Mouse (Mus musculus) layer of hippocampus, postnatal 10 days (tissue): ENCODE results near the gene Tomm22. TPM values are rescaled to one million over a fixed set of nuclear protein-coding genes. Genes with fewer than 3 reads are reported as not detected.
"Not testable (repeated sequence)": the region's sequence is repeated elsewhere in the genome, so short reads cannot be mapped to it uniquely, and the experiment has no call there.

Experiments
- DNase-seq, 2 experiments: peaks; one replicate each; pipeline ENCODE4 v3.0.0; 2021; ENCODE audit warnings: low spot score in 2 of 2
- long read RNA-seq: library from polyadenylated mRNA; stranded (forward); transcript quantifications from one replicate; pipeline ENCODE4 v2.0.0, GENCODE M21; 2023
- total RNA-seq, 2 experiments: library from RNA; stranded (reverse); gene quantifications; 2 replicates each; pipeline ENCODE4 v1.2.3; 2021

Gene Tomm22
- 100 to 1,000 TPM in 1 of 2 experiments, 10 to 100 TPM in 1; 99.9 to 107 TPM for total RNA-seq
- long read RNA-seq, transcript Tomm22-201 (4 exons, 1,569 nt) = major isoform, 103 of 119 reads
- long read RNA-seq, partial matches to known transcripts = 1 of 119 reads
- long read RNA-seq, other reads (novel, unspliced or antisense) = 9 of 119 reads

DNA sequence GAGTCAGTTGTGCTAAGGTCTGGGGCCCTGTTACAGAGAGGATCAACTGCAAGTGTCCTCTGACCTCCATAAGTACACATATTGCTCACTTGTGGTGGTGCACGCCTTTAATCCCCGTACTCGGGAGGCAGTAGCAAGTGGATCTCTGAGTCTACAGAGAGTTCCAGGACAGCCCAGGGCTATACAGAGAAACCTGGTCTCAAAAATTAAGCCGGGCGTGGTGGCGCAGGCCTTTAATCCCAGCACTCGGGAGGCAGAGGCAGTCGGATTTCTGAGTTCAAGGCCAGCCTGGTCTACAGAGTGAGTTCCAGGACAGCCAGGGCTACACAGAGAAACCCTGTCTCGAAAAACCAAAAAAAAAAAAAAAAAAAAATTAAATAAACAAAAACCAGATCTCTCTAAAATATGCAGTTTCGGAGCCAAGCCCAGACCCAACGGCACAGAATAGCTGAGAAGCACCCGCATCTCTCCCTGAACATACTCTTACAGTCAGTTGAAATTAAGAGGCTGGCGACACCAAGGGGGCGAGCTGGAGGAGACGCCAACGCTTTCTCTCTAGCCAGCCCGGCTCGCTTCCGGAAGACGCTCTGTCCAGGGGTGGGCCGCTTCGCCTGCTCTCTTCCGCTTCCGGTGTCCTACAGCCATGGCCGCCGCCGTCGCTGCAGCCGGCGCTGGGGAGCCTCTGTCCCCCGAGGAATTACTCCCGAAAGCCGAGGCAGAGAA is at the start of gene Tomm22:
TSS of gene Tomm22 (plus strand) at position 613 of the 723 bp plus-strand sequence.
- DNase-seq = peak; percentile 88 to 89

DNA sequence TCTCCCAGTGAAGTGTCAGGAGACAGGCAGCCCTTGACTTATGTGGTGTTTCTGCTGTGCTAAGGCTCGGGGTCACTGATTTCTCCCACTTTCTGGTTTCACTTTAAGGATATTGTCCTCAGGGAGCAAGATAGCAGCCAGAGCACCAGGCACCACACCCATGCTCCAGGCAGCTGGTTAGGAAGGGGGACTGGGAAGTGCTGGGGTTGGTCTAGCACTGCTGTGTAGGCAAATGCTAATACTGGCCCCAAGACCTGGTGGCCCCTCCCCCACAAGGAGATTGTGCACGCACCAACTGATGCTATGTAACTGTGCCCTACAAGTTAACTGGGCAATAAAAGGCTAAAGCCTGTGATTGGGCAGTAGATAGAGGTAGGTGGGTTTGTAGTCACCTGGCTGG is 40.2 kb upstream of the Tomm22 start:
- no peak for DNase-seq

DNA sequence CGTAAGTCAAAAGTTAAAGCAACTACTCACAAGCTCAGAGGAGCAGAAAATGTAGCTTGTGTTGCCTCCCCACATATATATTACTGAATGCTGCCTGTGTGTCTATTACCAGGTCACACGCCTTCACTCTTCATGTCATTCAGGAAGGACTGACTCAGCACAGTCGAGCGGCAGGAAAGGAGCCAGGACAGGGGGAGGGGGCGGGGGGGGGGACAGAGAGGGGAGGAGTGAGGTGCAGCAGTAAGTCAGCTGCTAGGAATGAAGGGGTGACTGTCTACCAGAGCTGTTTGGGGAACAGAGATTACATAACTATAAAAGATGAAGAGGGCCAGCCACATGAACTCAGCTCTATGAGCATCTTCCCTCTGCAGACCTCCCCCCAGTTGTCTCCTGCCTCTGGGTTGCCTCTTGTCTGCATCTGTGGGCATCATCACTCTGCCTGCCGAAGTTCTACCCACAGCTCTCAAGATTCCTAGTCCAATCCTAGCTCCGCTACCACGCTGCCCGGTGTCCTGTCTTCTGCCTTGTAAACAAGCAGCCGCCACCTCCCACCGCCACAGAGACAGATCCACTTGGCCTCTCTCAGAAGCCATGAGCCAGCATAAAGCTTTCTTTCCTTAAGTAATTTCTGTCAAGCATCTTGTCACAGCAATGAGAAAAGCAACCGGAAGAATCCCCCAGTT is 29.4 kb upstream of the Tomm22 start:
- DNase-seq = no peak

DNA sequence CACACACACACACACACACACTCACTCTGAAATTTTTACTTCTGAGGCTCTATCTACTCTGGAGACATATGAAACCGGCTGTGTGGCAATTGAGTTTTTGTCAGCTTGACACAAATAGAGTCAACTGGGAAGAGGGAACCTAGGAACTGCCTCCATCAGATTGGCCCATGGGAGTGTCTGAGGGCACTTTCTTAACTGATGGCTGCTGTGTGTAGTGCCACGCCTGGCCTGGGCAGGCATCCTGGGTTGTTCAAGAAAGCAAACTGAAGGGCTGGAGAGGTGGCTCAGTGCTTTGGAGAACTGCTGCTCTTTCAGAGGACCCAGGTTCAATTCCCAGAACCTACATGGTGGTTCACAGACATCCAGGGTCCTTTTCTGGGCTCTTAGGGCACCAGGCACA is 25.2 kb upstream of the Tomm22 start:
- DNase-seq = no peak

DNA sequence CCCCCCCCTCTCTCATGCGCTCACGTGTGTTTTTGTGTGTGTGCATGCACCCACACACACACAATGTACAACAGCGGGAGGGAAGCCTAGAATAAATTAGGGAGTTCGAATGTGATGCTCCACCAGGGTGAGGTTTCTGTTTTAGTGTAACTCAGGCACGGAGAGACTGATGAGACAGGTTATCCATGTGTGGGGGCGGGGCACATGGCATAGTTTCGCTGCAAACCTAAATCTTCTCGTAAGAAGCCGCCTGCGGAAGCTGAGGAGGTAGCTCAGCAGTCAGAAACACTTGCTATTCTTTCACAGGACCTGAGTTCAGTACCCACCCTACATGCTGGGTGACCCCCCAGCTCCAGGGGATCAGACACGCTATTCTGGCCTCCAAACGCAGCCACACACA is 22.5 kb upstream of the Tomm22 start:
- no peak for DNase-seq

DNA sequence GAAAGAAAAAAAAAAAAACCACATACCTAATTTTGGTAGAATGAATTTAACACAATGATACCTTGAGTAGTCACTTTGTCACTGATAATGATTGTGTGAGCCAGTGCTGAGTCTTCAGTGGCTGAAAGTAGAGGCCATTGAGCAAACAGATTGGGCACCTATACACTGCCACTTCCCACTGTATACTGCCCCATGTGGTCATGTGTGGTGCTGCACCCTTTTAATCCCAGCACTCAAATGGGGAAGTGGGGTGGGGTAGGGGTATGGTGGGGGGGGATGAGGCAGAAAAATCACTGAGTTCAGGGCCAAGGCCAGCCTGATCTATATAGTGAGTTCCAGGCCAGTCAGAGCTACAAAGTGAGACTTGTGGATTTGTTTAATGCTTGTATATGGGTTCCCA is 20.1 kb upstream of the Tomm22 start:
- peak; percentile 56 to 59 for DNase-seq

DNA sequence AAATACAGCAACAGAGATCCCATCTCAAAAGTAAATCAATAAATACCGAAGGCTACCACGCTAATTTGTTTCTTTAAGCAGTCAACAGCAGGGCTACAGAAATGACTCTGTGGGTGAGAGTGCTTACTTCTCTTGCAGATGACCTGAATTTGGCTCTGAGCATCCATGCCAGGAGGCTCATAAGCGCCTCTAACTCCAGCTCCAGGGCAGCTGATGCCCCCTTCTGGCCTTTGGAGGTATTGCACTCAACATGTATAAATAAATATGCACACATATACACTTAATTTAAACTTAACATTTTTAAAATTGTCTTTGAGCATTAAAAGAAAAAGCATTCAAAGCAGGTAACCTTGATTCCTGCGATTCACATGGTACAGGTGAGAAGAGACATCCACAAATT is 19.2 kb upstream of the Tomm22 start:
- DNase-seq = no peak

DNA sequence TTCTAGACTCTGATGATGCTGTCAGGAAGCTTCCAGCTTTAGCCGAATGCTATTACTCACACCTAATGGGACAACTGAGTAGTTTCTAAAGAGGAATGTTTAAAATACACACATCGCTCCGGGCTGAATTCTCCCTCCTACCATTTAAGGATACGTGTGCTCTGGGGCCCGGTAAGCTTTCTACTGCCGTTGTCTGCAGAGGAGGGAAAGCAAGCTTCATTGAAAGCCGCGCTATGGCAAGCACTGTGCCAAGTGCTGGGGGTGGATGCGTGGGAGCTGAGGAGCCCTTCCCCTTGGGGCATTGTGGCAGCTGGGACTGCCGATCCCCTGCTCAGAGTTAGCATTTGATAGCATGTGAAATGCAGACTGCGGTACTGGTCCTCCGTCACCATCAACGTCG is 14.2 kb upstream of the Tomm22 start:
- DNase-seq = no peak

DNA sequence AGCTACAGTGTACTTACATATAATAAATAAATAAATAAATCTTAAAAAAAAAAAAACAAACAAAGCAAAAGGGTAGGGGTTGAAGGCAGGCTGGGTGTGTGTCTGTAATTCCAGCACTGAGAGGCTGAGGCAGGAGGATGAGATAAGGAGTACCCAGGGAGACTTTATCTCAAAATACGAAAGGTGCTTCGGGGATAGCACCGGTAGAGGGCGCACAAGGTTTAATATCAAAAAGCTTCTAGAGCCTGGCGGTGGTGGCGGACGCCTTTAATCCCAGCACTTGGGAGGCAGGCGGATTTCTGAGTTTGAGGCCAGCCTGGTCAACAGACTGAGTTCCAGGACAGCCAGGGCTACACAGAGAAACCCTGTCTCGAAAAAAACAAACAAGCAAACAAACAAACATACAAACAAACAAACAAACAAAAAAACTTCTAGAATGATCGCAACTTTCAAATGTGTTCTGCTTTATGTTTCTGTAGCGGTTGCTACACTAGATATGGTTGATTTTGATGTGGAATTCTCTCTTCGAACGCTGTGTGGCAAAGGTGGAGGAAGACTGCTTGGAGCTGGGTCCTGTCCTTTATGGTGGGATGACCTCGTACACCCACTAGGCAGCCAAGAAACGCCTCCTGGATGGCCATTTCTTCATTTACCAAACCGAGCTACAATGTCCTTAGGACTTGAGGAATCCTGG is 12.7 kb upstream of the Tomm22 start:
- DNase-seq = peak; percentile 89 to 90

DNA sequence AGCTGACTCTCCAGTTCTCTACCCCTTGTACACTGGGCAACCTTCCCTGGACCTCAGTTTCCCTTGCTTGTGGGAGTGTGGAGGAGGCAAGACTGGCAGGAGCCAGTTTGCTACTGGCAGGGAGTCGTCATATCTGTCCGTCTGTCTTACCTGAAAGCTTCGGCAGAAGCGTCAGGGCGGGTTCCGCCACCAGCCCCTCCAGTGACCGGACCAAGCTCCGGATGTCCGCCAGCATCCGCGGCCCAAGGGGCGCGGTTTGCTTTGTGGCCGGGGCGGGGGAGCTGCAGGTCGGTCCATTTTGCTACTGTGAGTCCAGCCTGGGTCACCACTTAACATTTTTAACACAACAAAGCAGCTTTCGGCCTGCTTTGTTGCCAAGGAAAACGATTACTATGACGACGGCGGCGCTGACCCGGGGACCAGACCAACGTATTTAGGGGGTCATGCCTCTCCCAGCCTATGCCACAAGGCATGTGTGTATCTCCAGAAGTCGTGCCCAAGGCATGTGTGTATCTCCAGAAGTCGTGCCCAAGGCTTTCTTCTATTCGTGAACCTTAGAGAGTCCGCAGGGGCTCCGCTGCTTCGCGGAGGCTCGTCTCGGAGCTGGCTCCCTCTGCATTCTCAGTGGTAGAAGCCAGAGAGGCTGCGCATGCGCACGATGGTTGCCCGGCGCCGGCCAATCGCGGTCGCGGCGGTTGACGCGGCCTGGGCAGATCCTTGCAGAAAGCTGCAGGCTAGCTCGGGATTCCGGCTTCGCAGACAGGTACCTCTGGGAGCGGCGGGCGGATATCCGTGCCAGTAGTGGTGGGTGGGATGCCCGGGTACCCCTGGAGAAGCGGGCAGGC is 11.9 kb upstream of the Tomm22 start, which contains the start of the genes Fam227a and Cby1:
TSS of gene Fam227a (minus strand) at position 426 of the 845 bp plus-strand sequence.
TSS of gene Cby1 (plus strand) at position 669 of the 845 bp plus-strand sequence.
- peak; percentile 98 for DNase-seq

DNA sequence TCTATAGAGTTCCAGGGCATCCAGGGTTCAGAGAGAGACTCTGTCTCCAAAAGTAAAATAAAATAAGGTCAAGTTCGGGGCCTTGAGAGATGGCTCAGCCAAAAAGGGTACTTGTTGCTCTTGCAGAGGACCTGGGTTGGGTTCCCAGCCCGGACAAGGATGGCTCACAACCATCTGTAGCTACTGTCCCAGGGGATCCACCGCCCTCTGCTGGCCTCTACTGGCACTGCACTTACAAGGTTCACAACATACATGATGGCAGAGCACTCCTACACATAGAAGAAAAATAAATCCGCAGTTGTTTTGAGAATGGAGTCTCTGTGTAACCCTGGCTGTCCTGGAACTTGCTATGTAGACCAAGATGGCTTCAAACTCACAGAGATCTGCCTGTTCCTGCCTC is 8.8 kb upstream of the Tomm22 start:
- DNase-seq = peak in 1 of 2 experiments; percentile 46

DNA sequence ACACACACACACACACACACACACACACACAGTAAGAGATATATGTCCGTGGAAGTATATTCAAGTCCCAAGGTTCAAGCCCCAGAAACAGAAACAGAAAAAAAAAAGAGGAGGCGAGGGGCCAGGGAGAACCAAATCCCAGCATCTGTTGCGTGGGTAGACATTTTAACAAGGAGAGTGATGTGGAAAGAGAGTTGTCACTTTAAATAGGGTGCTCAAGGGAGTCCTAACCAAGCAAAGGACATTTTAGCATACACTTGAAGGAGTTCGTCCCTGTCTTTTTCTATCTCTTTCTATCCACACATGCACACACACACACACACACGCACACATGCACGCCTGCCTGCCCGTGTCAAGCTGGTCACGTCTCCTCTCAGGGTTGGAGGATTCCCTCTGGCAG is 6.0 kb upstream of the Tomm22 start:
- DNase-seq = no peak

DNA sequence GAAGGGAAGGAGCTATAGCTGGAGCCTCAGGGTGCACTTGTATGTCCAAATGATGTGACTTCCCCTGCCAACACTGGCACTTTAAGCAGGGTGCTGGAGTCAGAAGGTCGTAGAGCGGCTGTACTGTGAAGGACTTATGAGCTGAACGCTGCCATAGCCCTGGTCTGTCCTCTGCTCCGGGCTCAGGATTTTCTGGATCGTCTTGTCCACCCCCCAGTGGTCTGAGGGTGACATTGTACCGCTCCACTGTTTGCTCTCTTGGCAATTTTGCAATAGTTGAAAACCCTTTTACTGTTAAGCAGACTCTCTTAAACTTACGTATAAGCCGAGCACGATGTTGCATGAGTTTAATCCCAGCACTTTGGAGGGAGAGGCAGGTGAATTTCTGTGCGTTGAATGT is 1.5 kb upstream of the Tomm22 start:
- DNase-seq = no peak

DNA sequence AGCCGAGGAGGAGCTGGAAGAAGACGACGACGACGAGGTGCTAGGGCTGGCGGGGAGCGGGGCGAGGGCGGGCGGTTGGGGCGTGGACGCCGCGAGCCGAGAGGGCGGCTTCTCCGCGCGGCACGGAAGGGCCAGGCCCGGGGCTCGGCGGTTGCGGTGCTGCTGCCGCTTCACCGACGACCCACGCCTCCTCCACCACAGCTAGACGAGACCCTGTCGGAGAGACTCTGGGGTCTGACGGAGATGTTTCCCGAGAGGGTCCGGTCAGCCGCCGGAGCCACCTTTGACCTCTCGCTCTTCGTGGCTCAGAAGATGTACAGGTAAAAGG is 275 bp downstream of the Tomm22 start:
- no peak for DNase-seq

DNA sequence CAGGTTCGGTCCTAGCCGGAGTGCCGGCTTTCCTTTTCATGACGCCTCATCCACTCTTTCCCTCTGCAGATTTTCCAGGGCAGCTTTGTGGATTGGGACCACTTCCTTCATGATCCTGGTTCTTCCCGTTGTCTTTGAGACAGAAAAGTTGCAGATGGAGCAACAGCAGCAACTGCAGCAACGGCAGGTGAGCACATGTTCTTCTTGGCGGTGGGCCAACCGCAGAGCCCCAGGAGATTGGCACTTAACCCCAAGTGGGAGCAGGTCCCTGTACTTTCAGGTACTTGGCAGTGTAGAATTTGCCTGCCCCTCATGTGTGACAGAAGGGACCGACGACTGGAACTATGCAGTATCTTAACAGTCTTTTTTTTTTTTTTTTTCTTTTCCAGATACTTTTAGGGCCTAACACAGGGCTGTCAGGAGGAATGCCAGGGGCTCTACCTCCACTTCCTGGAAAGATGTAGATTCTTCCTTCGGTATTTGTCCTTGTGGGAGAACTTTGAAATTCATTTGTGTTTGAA is 1.2 kb downstream of the Tomm22 start:
- DNase-seq = not testable (repeated sequence)

DNA sequence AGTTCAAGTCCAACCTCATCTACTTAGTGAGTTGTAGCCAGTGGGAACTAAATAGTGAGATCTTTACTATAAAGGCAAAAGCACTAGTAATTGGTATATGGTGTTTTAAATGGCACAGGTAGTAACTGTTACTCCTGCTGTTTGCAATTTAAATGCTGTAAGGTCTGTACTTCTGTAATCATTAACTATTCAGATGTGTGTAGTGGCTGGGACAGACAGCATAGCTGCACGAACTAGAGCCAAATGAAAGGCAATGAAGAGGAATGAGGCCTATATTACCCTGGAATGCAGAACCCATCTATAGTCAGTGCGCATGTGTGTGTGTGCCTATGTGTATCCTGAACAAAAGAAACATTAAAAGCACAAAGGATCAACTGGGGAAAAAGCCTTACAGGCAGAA is 7.3 kb downstream of the Tomm22 start:
- no peak for DNase-seq

DNA sequence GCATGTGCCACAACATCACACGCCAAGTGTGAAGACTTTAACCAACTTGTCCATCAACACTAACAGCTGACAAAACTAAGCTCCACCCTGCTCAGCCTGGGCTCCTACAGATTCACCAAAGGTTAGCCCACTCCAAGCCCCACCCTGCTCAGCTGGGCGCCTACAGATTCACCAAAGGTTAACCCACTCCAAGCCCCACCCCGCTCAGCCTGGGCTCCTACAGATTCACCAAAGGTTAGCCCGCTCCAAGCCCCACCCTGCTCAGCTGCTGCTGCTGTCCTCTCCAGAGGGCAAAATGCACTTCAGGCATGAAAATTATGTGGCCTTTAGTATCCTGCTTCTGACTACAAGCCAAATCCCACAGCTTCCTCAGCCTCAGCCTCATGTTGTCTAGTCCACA is 11.3 kb downstream of the Tomm22 start:
- DNase-seq = no peak

DNA sequence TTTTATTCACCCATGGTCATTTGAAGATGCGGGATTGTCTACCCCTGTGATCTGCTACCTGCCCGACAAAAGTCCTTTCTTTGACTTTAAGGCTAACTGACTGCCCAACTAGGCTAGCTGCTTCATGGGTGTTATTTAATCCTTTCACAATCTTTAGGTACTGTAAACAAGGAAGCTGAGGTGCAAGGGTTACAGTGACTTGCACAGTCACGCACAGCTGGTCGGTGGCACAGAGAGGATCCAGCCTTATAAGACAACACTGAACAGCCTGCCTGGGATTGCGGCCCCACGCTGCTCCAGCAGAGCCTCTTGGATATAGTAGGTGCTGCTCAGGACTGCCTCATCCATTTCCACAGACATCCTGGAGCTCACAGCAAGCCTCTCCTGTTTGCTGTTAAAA is 12.5 kb downstream of the Tomm22 start:
- no peak for DNase-seq

DNA sequence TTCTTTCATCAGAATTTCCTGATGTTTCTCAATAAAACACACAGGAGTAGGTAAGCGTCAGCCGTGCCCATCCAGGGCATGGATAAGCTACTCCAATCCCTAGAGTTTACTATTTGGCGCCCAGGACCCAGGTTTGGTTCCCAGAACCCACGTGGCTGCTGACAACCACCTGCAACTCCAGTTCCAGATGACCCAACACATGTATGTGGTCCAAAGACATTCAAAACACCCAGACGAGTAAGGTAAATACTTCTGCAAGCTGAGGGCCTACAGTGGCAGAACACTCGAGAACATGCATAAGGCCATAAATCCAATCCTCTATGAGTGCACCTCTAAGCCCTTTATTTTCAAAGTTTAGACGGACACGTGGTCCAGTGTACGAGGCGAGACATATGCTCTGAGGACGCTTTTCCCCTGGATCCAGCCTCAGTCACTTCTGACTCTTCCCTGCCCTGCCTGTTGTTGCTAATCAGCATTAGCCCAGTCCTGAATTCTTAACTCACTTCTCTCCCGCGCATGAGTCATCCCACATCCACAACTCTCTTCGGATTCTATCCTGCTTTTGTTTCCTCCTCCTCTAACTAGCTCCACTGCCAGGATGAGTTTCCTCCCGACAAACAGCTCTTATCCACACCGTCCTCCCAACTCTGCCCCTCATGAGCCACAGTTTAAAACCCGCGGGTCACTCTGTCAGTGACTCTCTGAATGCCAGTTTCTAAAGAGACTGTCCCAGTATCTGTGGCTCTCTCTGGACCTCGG is 13.2 kb downstream of the Tomm22 start:
- DNase-seq = no peak

DNA sequence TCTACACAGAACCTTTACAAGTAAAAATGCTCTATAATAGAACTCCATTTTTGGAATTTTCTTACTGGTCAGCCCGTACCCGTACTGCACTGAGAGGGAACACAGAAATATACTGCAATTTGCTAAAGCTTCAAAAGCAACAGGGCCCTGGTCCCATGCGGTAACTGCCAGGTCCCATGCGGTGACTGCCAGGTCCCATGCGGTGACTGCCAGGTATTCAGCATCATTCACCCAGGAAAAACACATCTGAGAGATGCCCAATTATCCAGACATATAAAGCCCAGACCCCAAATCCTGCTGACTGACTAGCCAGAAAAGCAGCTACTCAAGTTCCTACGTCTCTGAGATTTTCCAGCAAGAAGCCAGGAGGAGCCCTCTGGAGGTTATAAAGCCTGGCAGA is 14.0 kb downstream of the Tomm22 start:
- no peak for DNase-seq
